Mouse (Mus musculus) urinary bladder, postnatal 4 days (tissue): Measurements from ENCODE around the gene Nav2.

Source experiments
- DNase-seq, 2 experiments: peaks; one replicate each; pipeline ENCODE4 v3.0.0; 2021 to 2022; ENCODE audit warnings: low spot score in 2 of 2

Nav2 gene

GRCm38 (mm10) chr7:49604244-49604643, 695.7 kb downstream of the Nav2 start:
- DNase-seq = no peak

- no peak for DNase-seq
Observed at GRCm38 (mm10) chr7:49604965-49605795, 696.7 kb downstream of the Nav2 start.

GRCm38 (mm10) chr7:49616258-49616735, 707.8 kb downstream of the Nav2 start:
- no peak for DNase-seq

GRCm38 (mm10) chr7:49617087-49617486, 708.6 kb downstream of the Nav2 start:
- DNase-seq = no peak

GRCm38 (mm10) chr7:49620160-49620559, 711.6 kb downstream of the Nav2 start:
- no peak for DNase-seq

- DNase-seq = no peak
Observed at GRCm38 (mm10) chr7:49631885-49632284, 723.4 kb downstream of the Nav2 start.

- DNase-seq = no peak
Observed at GRCm38 (mm10) chr7:49632391-49632790, 723.9 kb downstream of the Nav2 start.

GRCm38 (mm10) chr7:49633375-49633956, 725.0 kb downstream of the Nav2 start:
- no peak for DNase-seq

GRCm38 (mm10) chr7:49634291-49635073, 726.0 kb downstream of the Nav2 start:
- DNase-seq = no peak

GRCm38 (mm10) chr7:49635074-49635621, 726.6 kb downstream of the Nav2 start:
- DNase-seq = no peak

- no peak for DNase-seq
Observed at GRCm38 (mm10) chr7:49635971-49636370, 727.5 kb downstream of the Nav2 start.

- no peak for DNase-seq
Observed at GRCm38 (mm10) chr7:49636491-49637115, 728.1 kb downstream of the Nav2 start, which contains the start of gene Dbx1. Gene Dbx1, minus strand, starts transcription at chr7:49636849.

- no peak for DNase-seq
Observed at GRCm38 (mm10) chr7:49637281-49637680, 728.8 kb downstream of the Nav2 start.

- DNase-seq = no peak
Observed at GRCm38 (mm10) chr7:49637851-49638663, 729.5 kb downstream of the Nav2 start.

GRCm38 (mm10) chr7:49638941-49639776, 730.6 kb downstream of the Nav2 start:
- no peak for DNase-seq

GRCm38 (mm10) chr7:49639864-49640708, 731.6 kb downstream of the Nav2 start:
- DNase-seq = no peak

- DNase-seq = no peak
Observed at GRCm38 (mm10) chr7:49640709-49641305, 732.3 kb downstream of the Nav2 start.
